Mouse (Mus musculus) intestine, postnatal 0 days (tissue): ENCODE data around the gene Stambp. TPM values are rescaled to one million over a fixed set of nuclear protein-coding genes. Genes with fewer than 3 reads are reported as not detected.

ENCODE experiments used
- ATAC-seq: fragments of 200-750 bp; cut with Nextera tagmentation; 2 replicates; pipeline ENCODE4 v1.8.0; 2017; ENCODE audit warnings: mild to moderate bottlenecking, moderate TSS enrichment, moderate library complexity
- H3K27ac ChIP-seq: fragments of 300-500 bp; sonication (generic); 2 replicates; pipeline ENCODE4 v1.5.1; 2014; ENCODE audit warnings: mild to moderate bottlenecking, low read depth, low read length, moderate library complexity
- H3K27me3 ChIP-seq: fragments of 300-500 bp; sonication (generic); replicated peaks from 2 replicates; pipeline ENCODE4 v1.6.1; 2014; ENCODE audit warnings: low read length, mixed read lengths; ENCODE audit not compliant: control insufficient read depth, insufficient read depth
- H3K36me3 ChIP-seq: fragments of 300-500 bp; sonication (generic); 2 replicates; pipeline ENCODE4 v1.6.1; 2014; ENCODE audit warnings: mild to moderate bottlenecking, moderate library complexity; ENCODE audit not compliant: control insufficient read depth, insufficient read depth
- H3K4me1 ChIP-seq: fragments of 300-500 bp; sonication (generic); replicated peaks from 2 replicates; pipeline ENCODE4 v1.6.1; 2014; ENCODE audit warnings: antibody characterized with exemption, low read length, mixed read lengths; ENCODE audit not compliant: control insufficient read depth, insufficient read depth
- H3K4me2 ChIP-seq: fragments of 300-500 bp; sonication (generic); replicated peaks from 2 replicates; pipeline ENCODE4 v1.6.1; 2014; ENCODE audit warnings: low read depth, mild to moderate bottlenecking, moderate library complexity
- H3K4me3 ChIP-seq: fragments of 300-500 bp; sonication (generic); 2 replicates; pipeline ENCODE4 v1.5.1; 2014; ENCODE audit warnings: low read depth, low read length
- H3K9ac ChIP-seq: fragments of 300-500 bp; sonication (generic); 2 replicates; pipeline ENCODE4 v1.6.1; 2014; ENCODE audit warnings: mild to moderate bottlenecking, low read depth, low read length
- H3K9me3 ChIP-seq: fragments of 300-500 bp; sonication (generic); 2 replicates; pipeline ENCODE4 v1.6.1; 2016; ENCODE audit warnings: mixed run types; ENCODE audit not compliant: control insufficient read depth
- CTCF ChIP-seq: sonication (generic); IDR thresholded peaks from 2 replicates; pipeline ENCODE4 v1.5.1; 2016; ENCODE audit warnings: low read depth, mild to moderate bottlenecking, control low read depth, antibody characterized with exemption, moderate library complexity
- WGBS: fragments of 180-500 bp; shearing (Covaris S2); extraction: QIAGEN DNeasy Blood & Tissue Kit; methylation state at CpG from one replicate; pipeline ENCODE4 v1.1.7; 2014; 5-methylcytosine and 5-hydroxymethylcytosine counted together
- polyA plus RNA-seq: library from polyadenylated mRNA; unstranded; fragments of >200 nt; fragmentation: Nextera tagmentation; extraction: Ambion mirVana; gene quantifications from 2 replicates; pipeline ENCODE4 v1.2.1, GENCODE M21; 2015

Stambp gene
- polyA plus RNA-seq, 1 experiment from 2014 or later, result 24.9 TPM

DNA sequence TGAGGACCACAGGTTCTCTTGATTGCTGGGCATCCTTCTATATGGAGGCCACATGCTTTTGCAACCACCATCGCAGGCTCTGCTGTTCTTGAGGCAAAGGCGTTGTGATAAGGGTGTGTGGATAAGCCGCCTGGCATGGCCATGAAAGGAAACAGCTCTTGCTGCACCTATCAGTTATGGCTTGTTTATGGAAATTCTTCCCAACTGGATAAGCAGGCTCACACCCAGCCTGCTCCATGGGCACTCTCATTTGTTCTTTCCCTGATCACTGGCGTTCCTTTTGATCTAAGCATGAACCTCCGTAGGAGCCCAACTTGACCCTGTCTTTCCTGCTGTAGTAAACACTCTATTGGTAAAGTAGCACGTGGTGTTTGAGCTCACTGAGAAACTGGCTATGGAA lies 50.7 kb downstream of the Stambp start:
- Histone ChIP-seq H3K27me3 (no peaks in the 10 kb centered on the region), H3K4me1 (0 out of 2 replicates have a peak, but pooled peaks cover 3% of the 10 kb centered on the region), H3K27ac (no peak overlapping the region), H3K4me2 (no peak overlapping the region), H3K36me3 (no peaks in the 10 kb centered on the region), H3K9me3 (no peaks in the 10 kb centered on the region), H3K4me3 (no peak overlapping the region), H3K9ac (no peak overlapping the region)
- TF ChIP-seq CTCF, result no peak
- WGBS, result 29% methylated on average over 6 of the region's 6 CpGs
- no peak for ATAC-seq

- no peaks in the 10 kb centered on the region for H3K36me3 ChIP-seq
- no peaks in the 10 kb centered on the region for H3K9me3 ChIP-seq
- H3K4me2 ChIP-seq, result no peak overlapping the region
- 77% methylated on average over 3 of the region's 3 CpGs for WGBS
- H3K9ac ChIP-seq, result no peak overlapping the region
- no peaks in the 10 kb centered on the region; the same call in 1 of the 2 replicates for H3K27me3 ChIP-seq
- ATAC-seq, result no peak
- H3K4me3 ChIP-seq, result no peak overlapping the region
- H3K27ac ChIP-seq, result no peak overlapping the region
- H3K4me1 ChIP-seq, result no peaks in the 10 kb centered on the region
- TF ChIP-seq CTCF, result no peak
Measured at GRCm38 (mm10) chr6:83518637-83519036, 53.9 kb downstream of the Stambp start.

DNA sequence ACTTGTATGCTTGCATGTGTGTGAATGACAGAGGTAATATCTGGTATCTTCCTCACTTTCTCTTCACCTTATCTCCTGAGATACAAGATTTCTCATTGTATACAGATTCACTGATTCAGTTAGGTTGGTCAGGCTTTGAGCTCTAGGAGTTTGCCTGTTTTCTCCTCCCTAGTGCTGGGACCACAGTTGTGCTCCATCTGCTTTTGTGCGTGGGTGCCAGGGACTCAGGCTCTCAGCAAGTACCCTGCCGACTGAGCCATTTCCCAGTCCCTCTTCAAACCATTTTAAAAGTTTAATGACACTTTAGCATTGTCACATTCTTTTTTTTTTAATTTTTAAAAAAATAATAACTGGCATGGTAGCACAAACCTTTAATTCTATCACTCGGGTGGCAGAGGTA lies 57.4 kb downstream of the Stambp start:
- Histone ChIP-seq H3K27ac (no peak overlapping the region), H3K4me2 (no peak overlapping the region), H3K36me3 (no peaks in the 10 kb centered on the region), H3K9me3 (no peaks in the 10 kb centered on the region), H3K27me3 (no peaks in the 10 kb centered on the region; the same call in 1 of the 2 replicates), H3K4me1 (no peaks in the 10 kb centered on the region), H3K4me3 (no peak overlapping the region), H3K9ac (no peak overlapping the region)
- no peak for ATAC-seq
- TF ChIP-seq CTCF, result no peak
- 76% methylated on average over 3 of the region's 3 CpGs for WGBS

DNA sequence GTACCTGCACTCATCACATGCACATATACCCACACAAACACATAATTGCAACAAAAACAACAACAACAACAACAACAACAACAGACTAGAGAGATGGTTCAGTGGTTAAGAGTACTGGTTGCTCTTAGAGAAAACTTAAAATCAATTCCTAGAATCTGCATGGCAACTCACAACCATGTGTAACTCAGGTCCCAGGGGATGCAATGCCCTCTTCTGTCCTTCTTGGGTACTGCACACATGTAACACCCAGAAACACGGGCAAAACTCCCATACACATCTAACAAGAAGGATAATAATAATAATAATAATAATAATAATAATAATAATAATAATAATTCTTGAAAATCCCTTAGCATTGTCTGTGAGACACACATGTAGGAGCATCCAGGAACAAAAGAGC lies 60.0 kb downstream of the Stambp start:
- peak; percentile 81 for TF ChIP-seq CTCF

GRCm38 (mm10) chr6:83510210-83510609 lies 62.3 kb downstream of the Stambp start:
- Histone ChIP-seq H3K27me3 (no peaks in the 10 kb centered on the region; the same call in 1 of the 2 replicates), H3K9ac (no peak overlapping the region), H3K36me3 (no peaks in the 10 kb centered on the region), H3K9me3 (no peaks in the 10 kb centered on the region), H3K4me2 (no peak overlapping the region), H3K4me3 (no peak overlapping the region), H3K27ac (no peak overlapping the region), H3K4me1 (no peaks in the 10 kb centered on the region)
- peak; percentile 59 for TF ChIP-seq CTCF
- 54% methylated on average over 2 of the region's 2 CpGs for WGBS
- ATAC-seq, result no peak

More for the DNA sequence above, 60.0 kb downstream of the Stambp start:
- H3K27ac ChIP-seq, result no peak overlapping the region
- H3K4me3 ChIP-seq, result no peak overlapping the region
- H3K9me3 ChIP-seq, result no peaks in the 10 kb centered on the region
- no peaks in the 10 kb centered on the region for H3K36me3 ChIP-seq
- H3K4me2 ChIP-seq, result no peak overlapping the region
- H3K4me1 ChIP-seq, result no peaks in the 10 kb centered on the region
- no peaks in the 10 kb centered on the region; the same call in 1 of the 2 replicates for H3K27me3 ChIP-seq
- 12% methylated on average over 1 of the region's 1 CpGs for WGBS
- H3K9ac ChIP-seq, result no peak overlapping the region
- no peak for ATAC-seq

DNA sequence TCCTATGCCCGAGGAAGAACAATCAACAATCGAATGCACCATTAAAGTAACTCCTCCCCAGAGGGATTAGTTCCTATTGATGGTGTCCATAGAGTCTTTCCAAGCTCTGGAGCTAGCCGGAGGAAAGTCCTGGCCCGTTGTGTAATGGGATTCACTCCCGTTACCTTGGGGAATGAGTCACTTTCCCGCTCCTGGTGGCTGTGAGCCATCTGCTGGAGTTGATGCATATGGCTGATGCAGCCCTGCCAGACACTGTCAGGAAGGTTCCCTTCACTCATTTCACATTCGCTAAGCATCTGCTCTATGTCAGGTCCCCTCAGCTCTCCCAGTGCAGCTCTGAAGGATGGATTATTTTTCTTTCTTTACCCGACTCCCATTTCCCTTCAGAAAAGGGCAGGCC lies 63.1 kb downstream of the Stambp start:
- WGBS, result 30% methylated on average over 8 of the region's 8 CpGs
- H3K27ac ChIP-seq, result no peak overlapping the region
- H3K9me3 ChIP-seq, result no peaks in the 10 kb centered on the region
- no peaks in the 10 kb centered on the region for H3K4me1 ChIP-seq
- no peak overlapping the region for H3K4me2 ChIP-seq
- no peak for ATAC-seq
- H3K36me3 ChIP-seq, result no peaks in the 10 kb centered on the region
- no peak overlapping the region for H3K4me3 ChIP-seq
- peak; percentile 76 for TF ChIP-seq CTCF
- no peaks in the 10 kb centered on the region; the same call in 1 of the 2 replicates for H3K27me3 ChIP-seq
- no peak overlapping the region for H3K9ac ChIP-seq

DNA sequence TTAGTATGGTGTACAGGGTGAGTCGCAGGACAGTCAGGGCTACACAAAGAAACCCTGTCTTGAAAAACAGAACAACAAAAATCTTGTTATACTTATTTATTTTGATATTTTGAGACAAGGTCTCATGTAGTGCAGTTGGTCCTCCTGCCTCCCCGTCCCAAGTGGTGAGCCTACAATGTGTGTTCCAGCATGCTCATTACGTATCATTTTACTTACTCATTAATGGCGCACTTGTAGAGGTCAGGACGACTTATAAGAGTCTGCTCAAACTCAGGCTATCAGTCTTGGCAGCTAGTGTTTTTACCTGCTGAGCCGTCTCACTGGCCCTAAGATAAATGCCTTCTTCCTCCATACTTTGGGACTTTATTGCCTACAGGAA lies 65.4 kb downstream of the Stambp start:
- Histone ChIP-seq H3K4me2 (peak overlapping the region; percentile 86), H3K4me1 (no peaks in the 10 kb centered on the region), H3K27me3 (no peaks in the 10 kb centered on the region), H3K9me3 (no peaks in the 10 kb centered on the region), H3K4me3 (peak overlapping the region; percentile 67), H3K27ac (peak overlapping the region; percentile 60), H3K36me3 (no peaks in the 10 kb centered on the region), H3K9ac (peak overlapping the region; percentile 69)
- no peak for TF ChIP-seq CTCF
- WGBS, result 14% methylated on average over 6 of the region's 6 CpGs
- ATAC-seq, result no peak
